Mouse (Mus musculus) stomach, postnatal 0 days (tissue): ENCODE results near the gene 1700123O20Rik.

Experiments
- CTCF ChIP-seq: IDR thresholded peaks from 2 replicates; pipeline ENCODE4 v1.5.1; 2016; ENCODE audit warnings: antibody characterized with exemption, low read depth, mild to moderate bottlenecking, moderate library complexity
- EP300 ChIP-seq: optimal IDR thresholded peaks from 2 replicates; pipeline ENCODE3; 2016; ENCODE audit warnings: antibody characterized with exemption

DNA sequence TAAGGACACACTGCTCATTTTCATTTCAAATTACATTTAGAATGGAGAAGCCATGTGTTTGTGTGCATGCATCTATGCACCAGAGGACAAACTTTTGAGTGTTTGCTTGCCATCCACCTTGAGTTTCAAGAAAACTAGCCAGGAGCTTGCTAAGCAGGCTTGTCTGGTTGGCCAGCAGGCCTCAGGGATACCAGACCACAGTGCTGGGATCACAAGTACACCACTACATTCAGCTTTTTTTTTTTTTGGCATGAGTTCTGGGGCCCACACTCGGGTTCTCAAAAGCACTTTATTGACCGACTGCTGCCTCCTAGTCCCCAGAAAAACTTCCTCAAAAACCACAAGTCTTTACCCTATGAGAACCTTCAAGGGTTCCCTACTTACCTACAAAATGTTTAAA, 11.7 kb upstream of the 1700123O20Rik start:
- TF ChIP-seq CTCF (no peak), EP300 (no peak)
